Mouse (Mus musculus) kidney, postnatal 4 days (tissue): Measurements from ENCODE around the gene Vmn1r44.
"Not testable (repeated sequence)": the region's sequence is repeated elsewhere in the genome, so short reads cannot be mapped to it uniquely, and the experiment has no call there.

Source experiments
- DNase-seq, 2 experiments: peaks; one replicate each; pipeline ENCODE4 v3.0.0; 2021; ENCODE audit warnings: mixed read lengths in 2 of 2

Vmn1r44 gene

DNA sequence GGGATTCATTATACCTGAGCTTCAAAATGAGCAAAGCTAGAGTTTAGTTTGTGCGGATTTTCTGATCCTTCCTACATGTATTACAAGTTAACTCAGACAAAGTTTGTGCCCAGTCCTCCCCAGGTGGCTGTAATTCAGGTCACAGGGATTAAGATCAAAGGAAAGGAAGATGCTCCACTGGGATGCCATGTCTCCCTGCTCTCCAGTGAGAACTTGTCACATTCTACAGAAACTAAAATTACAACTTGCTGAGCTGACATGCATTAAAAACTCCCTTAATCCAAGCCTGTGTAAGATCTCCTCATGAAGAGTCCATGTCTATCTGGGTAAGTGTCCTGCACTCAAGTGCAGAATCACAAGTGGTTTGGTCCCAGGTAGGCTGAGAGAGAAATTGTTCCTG lies at the start of gene Vmn1r44:
TSS of gene Vmn1r44 (plus strand) at position 301 of the 400 bp plus-strand sequence.
- DNase-seq: no peak

DNA sequence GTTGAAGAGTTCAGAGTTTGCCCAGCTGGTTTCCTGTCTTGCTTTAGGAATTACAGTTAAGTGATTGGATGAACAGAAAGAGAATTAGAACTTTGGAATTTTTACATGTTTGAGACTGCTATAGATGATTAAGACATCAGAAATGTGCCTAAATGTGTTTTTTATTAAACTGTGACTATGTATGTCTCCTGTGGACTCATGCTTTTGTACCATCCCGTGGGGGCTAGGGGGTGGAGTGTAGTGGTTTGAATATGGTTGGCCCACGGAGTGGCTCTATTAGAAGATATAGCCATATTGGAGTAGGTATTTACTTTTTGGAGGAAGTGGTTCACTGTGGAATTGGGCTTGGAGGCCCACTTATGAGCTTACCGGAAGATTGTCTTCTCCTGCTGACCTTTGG lies 25.9 kb upstream of the Vmn1r44 start:
- DNase-seq: no peak

- DNase-seq: no peak
These were observed 23.6 kb upstream of the Vmn1r44 start for GRCm38 (mm10) chr6:89859839-89860238.

- no peak for DNase-seq
These were observed 19.7 kb upstream of the Vmn1r44 start for GRCm38 (mm10) chr6:89863792-89864191.

DNA sequence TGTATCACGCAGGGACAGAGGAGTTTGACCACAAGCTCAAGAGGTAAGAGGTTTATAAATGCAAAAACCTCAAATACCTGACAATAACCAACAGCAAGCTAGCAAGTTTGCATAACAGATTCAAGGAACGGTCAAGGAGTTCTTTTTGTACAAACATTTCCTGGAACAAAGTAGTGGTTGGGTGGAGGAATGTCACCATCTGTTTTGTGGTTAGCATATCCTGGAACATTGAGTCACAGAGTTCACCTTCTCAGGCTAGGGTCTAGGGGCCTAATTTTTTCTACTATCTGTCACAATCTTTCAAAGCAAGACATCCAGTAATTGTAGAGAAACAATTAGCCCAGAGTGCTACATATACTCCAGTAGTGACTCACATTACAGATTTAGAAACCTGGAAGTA lies 16.2 kb upstream of the Vmn1r44 start:
- no peak for DNase-seq

- DNase-seq: no peak
These were observed 15.5 kb upstream of the Vmn1r44 start for GRCm38 (mm10) chr6:89867976-89868375.

- not testable (repeated sequence) for DNase-seq
These were observed 7.1 kb upstream of the Vmn1r44 start, which contains the start of the genes Vmn1r42 and Vmn1r43 for GRCm38 (mm10) chr6:89876313-89876712. Gene Vmn1r42 (minus strand): TSS chr6:89876413. Gene Vmn1r43 (minus strand): TSS chr6:89876413.

- DNase-seq: no peak
These were observed 6.5 kb upstream of the Vmn1r44 start for GRCm38 (mm10) chr6:89876963-89877362.

DNA sequence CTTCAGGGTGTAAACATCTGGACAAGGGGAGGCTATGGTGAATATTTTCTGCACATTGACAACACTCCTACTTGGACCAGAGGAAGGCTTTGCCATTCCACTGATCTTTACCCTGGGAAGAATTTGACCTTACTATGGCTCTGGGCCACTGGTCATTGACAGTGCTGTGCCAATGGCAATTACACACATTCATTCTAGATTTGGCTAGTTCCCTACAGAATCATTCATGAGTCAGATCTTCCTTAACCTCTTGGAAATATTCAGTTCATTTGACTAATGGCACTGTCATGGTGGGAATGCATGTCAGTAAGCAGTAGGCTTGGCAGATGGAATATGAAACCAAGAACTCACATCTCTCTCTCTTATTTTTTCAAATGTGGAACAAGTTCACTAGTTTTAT lies 2.6 kb upstream of the Vmn1r44 start:
- DNase-seq: no peak

DNA sequence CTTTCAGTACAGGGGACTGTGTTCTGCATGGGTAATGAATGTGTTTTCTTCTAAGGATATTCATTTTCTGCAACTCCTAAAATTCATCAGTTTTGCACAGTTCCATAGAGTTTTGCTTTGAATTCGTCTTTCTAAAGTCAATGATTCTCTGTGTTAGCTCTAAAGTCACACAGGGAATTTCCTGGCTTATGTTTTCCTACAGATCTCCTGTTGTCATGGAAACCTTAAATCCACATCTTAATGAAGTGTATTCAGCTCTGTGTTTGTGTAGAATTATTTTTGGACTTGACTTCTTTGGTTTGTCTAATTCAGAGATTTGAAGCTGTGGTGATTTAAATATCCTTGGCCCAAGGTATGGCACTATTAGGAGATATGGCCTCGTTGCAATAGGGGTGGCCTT lies 352 bp downstream of the Vmn1r44 start:
- no peak for DNase-seq

GRCm38 (mm10) chr6:89940498-89940897 lies 57.0 kb downstream of the Vmn1r44 start, which contains the start of gene Vmn1r45:
Gene Vmn1r45 (minus strand): TSS chr6:89940598.
- DNase-seq: not testable (repeated sequence)

GRCm38 (mm10) chr6:89940926-89941325 lies 57.5 kb downstream of the Vmn1r44 start:
- no peak for DNase-seq
